Mouse (Mus musculus) heart, embryonic 14.5 days (tissue): ENCODE results near the gene Mrm3. TPM values are rescaled to one million over a fixed set of nuclear protein-coding genes. Genes with fewer than 3 reads are reported as not detected.
"Not testable (repeated sequence)": the region's sequence is repeated elsewhere in the genome, so short reads cannot be mapped to it uniquely, and the experiment has no call there.

Source experiments
- ATAC-seq: fragments of 200-750 bp; cut with Nextera tagmentation; 2 replicates; pipeline ENCODE4 v1.8.0; 2017; ENCODE audit warnings: low read depth, moderate TSS enrichment; ENCODE audit not compliant: insufficient number of reproducible peaks, insufficient read depth, low FRiP score
- H3K27ac ChIP-seq, 2 experiments: fragments of 200-500 bp in 1 of 2; fragments of 300-500 bp in 1 of 2; sonication (generic) in 1 of 2; replicated peaks in 1 of 2; 2 replicates each; pipeline ENCODE4 v1.5.1; 2012 to 2014; ENCODE audit warnings: low read depth in 2 of 2, low read length in 2 of 2, control low read depth in 1 of 2, mild to moderate bottlenecking in 1 of 2, mixed read lengths in 1 of 2; ENCODE audit not compliant: control insufficient read depth in 1 of 2, insufficient read depth in 1 of 2
- H3K27me3 ChIP-seq: fragments of 300-500 bp; sonication (generic); 2 replicates; pipeline ENCODE4 v1.6.1; 2014; ENCODE audit warnings: mild to moderate bottlenecking, low read length, control low read depth; ENCODE audit not compliant: control insufficient read depth, insufficient read depth
- H3K36me3 ChIP-seq: fragments of 300-500 bp; sonication (generic); 2 replicates; pipeline ENCODE4 v1.6.1; 2014; ENCODE audit warnings: mild to moderate bottlenecking, control low read depth, low read length, mixed read lengths; ENCODE audit not compliant: control insufficient read depth, insufficient read depth
- H3K4me1 ChIP-seq, 2 experiments: fragments of 200-500 bp in 1 of 2; fragments of 300-500 bp in 1 of 2; sonication (generic) in 1 of 2; 2 replicates each; pipeline ENCODE4 v1.6.1; 2012 to 2014; ENCODE audit warnings: low read length in 2 of 2, control low read depth in 1 of 2, mixed read lengths in 1 of 2; ENCODE audit not compliant: control insufficient read depth in 2 of 2, insufficient read depth in 2 of 2
- H3K4me2 ChIP-seq: fragments of 300-500 bp; sonication (generic); 2 replicates; pipeline ENCODE4 v1.6.1; 2014; ENCODE audit warnings: mild to moderate bottlenecking, low read length
- H3K4me3 ChIP-seq, 2 experiments: fragments of 200-500 bp in 1 of 2; fragments of 300-500 bp in 1 of 2; sonication (generic) in 1 of 2; 2 replicates each; pipeline ENCODE4 v1.5.1; 2012 to 2014; ENCODE audit warnings: low read length in 2 of 2, mild to moderate bottlenecking in 2 of 2, control low read depth in 1 of 2, low read depth in 1 of 2, moderate library complexity in 1 of 2; ENCODE audit not compliant: control insufficient read depth in 1 of 2, insufficient read depth in 1 of 2
- H3K9ac ChIP-seq: fragments of 300-500 bp; sonication (generic); 2 replicates; pipeline ENCODE4 v1.6.1; 2014; ENCODE audit warnings: mild to moderate bottlenecking, low read length
- H3K9me3 ChIP-seq: fragments of 300-500 bp; sonication (generic); 2 replicates; pipeline ENCODE4 v1.6.1; 2016; ENCODE audit warnings: low read length, control low read depth; ENCODE audit not compliant: control insufficient read depth
- WGBS: fragments of 180-500 bp; shearing (Covaris S2); extraction: QIAGEN DNeasy Blood & Tissue Kit; methylation state at CpG from one replicate; pipeline ENCODE4 v1.1.7; 2014; 5-methylcytosine and 5-hydroxymethylcytosine counted together
- polyA plus RNA-seq: library from polyadenylated mRNA; unstranded; fragments of >200 nt; fragmentation: Nextera tagmentation; extraction: Ambion mirVana; gene quantifications from 2 replicates; pipeline ENCODE4 v1.2.1, GENCODE M21; 2014

Gene Mrm3
- polyA plus RNA-seq, 1 experiment from 2014 or later: 21.8 TPM

DNA sequence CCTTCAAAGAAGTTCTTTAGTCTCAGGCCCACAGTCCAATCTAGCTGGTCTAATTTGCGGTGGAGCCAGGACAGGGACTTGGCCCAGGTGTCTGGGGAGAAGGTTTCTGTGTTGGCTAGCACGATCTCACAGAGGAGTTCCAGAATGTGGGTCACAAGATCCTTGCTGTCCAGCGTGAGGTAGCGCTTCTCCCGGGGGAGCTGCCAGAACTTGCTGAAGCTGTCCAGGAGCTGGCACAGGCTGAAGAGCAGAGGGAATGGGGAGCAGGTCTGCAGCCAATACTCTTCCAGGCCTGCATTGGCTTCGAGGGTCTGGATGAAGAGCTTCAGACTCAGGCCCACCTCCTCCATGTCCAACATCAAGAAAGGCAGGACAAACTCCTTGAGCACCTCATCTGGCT, 31.9 kb upstream of the Mrm3 start:
- H3K27ac ChIP-seq, H3K4me1 ChIP-seq, ATAC-seq, H3K9me3 ChIP-seq, H3K9ac ChIP-seq, H3K27me3 ChIP-seq, H3K4me3 ChIP-seq, H3K4me2 ChIP-seq: not testable (repeated sequence)
- peaks cover 65% of the 10 kb centered on the region for H3K36me3 ChIP-seq
- 82% methylated on average over 3 of the region's 6 CpGs for WGBS

DNA sequence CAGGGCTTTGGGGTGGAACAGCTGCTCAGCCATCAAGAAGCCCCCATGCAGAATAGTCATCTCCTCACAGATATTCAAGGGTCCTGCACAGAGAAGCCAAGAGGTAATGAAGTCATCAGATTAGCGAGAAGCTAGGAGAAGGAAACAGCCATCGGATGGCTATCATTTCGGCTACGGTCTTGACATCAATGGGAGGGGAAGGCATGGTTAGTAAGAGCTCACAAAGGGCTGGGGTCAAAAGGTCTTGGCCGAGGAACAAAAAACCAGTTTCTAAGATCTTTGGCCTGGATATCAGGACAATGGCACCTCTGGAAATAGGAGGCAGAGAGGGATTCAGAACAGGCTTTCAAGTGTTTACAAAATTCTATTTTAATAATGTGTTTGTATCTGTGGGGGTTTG, 29.7 kb upstream of the Mrm3 start:
- no peak for ATAC-seq
- no peak overlapping the region for H3K27ac ChIP-seq
- H3K27me3 ChIP-seq: no peaks in the 10 kb centered on the region
- no peaks in the 10 kb centered on the region for H3K9me3 ChIP-seq
- H3K36me3 ChIP-seq: peaks cover 44% of the 10 kb centered on the region
- H3K4me2 ChIP-seq: no peak overlapping the region
- 87% methylated on average over 5 of the region's 5 CpGs for WGBS
- no peak overlapping the region for H3K9ac ChIP-seq
- no peak overlapping the region for H3K4me3 ChIP-seq
- peaks cover 2 to 7% of the 10 kb centered on the region in 2 experiments; a peak in 2 of 4 replicates for H3K4me1 ChIP-seq

DNA sequence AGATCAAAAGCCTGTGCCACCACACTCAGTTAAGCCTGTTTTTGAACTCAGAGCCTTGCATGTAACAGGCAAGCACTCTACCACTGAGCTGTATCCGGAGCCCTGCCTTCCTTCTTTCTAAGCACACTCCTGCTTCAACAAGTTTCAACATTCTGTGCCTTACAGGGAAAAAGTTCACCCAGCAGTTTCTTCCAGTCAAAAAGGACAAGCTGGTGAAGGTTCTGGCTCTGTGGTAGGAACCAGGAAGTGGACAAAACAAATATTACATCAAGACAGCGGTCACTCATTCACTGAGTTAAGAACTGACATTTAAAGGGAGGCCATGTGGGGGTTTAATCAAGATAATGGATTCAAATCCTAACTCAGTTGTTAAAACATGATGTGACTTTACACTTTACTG, 28.5 kb upstream of the Mrm3 start:
- no peak overlapping the region for H3K4me3 ChIP-seq
- H3K36me3 ChIP-seq: peaks cover 39% of the 10 kb centered on the region
- H3K9ac ChIP-seq: no peak overlapping the region
- no peak for ATAC-seq
- H3K4me1 ChIP-seq: peaks cover 2 to 7% of the 10 kb centered on the region in 2 experiments; a peak in 2 of 4 replicates
- WGBS: 93% methylated on average over 2 of the region's 2 CpGs
- H3K27me3 ChIP-seq: no peaks in the 10 kb centered on the region
- no peaks in the 10 kb centered on the region for H3K9me3 ChIP-seq
- H3K27ac ChIP-seq: no peak overlapping the region
- H3K4me2 ChIP-seq: no peak overlapping the region

DNA sequence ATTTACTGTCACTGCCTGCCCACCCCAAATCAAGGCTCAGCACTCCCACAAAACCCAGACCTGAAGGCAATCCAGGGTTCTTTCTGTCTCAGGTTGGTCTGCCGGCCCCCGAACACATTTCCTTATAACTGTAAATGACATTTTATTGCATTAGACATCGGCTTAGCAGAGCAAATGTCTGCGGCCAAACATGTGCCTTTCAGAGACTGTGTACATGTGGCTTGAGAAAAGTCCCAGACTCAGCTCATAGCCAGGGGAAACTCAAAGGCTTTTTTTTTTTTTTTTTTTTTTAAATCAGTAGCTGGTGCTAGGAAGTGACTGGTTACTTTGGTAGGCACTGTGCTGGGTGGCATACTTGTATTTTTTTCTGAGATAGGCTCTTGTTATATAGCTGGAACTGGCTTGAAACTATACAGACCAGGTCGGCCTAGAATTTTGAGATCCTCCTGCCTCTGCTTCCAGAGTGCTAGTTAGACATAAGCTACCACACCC, 27.4 kb upstream of the Mrm3 start:
- H3K36me3 ChIP-seq: peaks cover 42% of the 10 kb centered on the region
- no peaks in the 10 kb centered on the region for H3K9me3 ChIP-seq
- H3K27me3 ChIP-seq: no peaks in the 10 kb centered on the region
- ATAC-seq: no peak
- H3K4me3 ChIP-seq: peak overlapping the region in 1 of 2 experiments; percentile 92; a peak in 1 of 4 replicates
- H3K4me1 ChIP-seq: peaks cover 2 to 7% of the 10 kb centered on the region in 2 experiments; a peak in 2 of 4 replicates
- H3K4me2 ChIP-seq: peak overlapping the region; percentile 83
- WGBS: 94% methylated on average over 5 of the region's 5 CpGs
- H3K9ac ChIP-seq: peak overlapping the region; percentile 95
- no peak overlapping the region for H3K27ac ChIP-seq

DNA sequence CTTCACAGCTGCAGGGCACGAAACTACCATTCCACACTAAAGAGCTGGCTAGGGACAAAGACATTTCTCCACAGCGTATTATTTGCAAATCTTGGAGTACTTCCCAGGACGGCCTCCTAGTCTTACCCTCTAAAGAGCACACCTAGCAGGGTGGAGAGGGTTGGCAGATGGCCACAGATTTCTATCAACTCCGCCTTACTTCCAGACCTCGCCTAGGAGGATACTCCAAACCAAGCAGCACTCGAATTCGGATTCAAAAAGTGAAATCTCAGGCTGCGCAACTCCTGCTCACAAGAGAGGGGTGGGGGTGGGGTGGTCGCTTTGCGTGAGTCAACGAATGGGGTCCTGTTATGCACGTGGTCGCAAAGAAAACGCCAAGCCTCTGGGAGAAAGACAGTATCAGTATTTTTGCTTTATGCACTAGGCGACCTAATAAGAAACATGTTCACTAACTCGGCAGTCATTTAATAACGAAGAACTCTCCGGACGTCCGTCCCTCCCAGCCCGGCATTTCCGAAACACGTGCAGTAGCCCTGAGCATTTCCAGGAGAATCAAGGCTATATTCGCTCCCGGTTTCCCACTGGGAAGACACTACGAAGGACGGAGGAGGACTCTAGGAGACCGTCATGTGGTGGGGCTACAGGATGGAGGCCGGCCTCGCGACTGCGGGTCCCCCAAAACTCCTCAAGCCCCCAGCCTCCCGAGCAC, 26.7 kb upstream of the Mrm3 start:
- H3K9ac ChIP-seq: peak overlapping the region; percentile 95
- peak overlapping the region; percentile 72 to 92 for H3K4me3 ChIP-seq
- WGBS: 2% methylated on average over 33 of the region's 33 CpGs
- H3K36me3 ChIP-seq: peaks cover 47% of the 10 kb centered on the region
- H3K4me2 ChIP-seq: peak overlapping the region; percentile 83
- ATAC-seq: peak; percentile 59; the same call in 1 of the 2 replicates
- H3K4me1 ChIP-seq: peaks cover 2 to 7% of the 10 kb centered on the region in 2 experiments; a peak in 2 of 4 replicates
- no peaks in the 10 kb centered on the region for H3K27me3 ChIP-seq
- H3K27ac ChIP-seq: peak overlapping the region; percentile 60 to 92
- no peaks in the 10 kb centered on the region for H3K9me3 ChIP-seq

DNA sequence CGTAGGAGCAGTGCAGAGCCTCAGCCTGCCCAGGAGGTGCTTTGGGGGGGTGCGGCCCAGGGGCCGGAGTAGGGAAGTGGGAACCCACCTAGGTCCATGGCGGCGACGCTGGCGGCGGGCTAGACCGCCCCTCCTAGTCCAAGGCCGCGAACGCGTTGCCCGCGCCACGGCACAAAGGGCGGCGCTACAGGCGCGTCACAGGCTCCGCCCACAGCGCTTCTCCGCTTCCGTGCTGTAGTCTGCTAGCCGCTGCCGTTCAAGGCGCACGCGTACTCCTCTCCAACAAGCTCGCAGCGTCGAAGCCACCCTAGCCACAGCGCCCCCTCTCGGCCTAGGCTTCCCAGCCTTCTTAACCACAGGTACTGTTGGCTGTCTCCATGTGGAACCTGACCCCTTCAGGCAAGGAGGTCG, 26.1 kb upstream of the Mrm3 start, which contains the start of the genes Dbil5 and Gemin4:
Gene Dbil5, plus strand, starts transcription at position 219 of the 411 bp plus-strand sequence.
Gene Gemin4, minus strand, starts transcription at position 275 of the 411 bp plus-strand sequence.
- WGBS: under 1% methylated on average over 35 of the region's 35 CpGs
- H3K9me3 ChIP-seq: no peaks in the 10 kb centered on the region
- H3K4me1 ChIP-seq: peaks cover 2 to 7% of the 10 kb centered on the region in 2 experiments; a peak in 2 of 4 replicates
- H3K27me3 ChIP-seq: no peaks in the 10 kb centered on the region
- H3K9ac ChIP-seq: peak within 1 kb of the TSS; percentile 95
- peaks cover 44% of the 10 kb centered on the region for H3K36me3 ChIP-seq
- ATAC-seq: peak; percentile 95
- peak within 1 kb of the TSS; percentile 60 to 92 for H3K27ac ChIP-seq
- peak within 1 kb of the TSS; percentile 83 for H3K4me2 ChIP-seq
- peak within 1 kb of the TSS; percentile 72 to 92 for H3K4me3 ChIP-seq

DNA sequence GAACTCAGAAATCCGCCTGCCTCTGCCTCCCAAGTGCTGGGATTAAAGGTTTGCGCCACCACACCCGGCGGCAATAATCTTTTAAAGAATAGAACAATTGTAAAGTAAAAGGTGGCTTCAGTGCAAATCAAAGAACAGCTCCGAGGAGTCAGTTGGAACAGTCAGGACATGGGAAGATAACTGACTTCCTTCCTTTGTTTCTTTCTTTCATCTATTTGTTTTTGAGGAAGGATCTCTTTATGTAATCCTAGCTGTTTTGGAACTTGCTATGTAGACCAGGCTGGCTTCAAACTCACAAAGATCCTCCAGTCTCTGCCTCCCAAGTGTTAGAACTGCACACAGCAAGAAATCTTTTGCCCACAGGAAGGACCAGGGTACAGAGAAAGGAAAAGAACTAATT, 18.9 kb upstream of the Mrm3 start:
- H3K9ac ChIP-seq: no peak overlapping the region
- WGBS: 87% methylated on average over 5 of the region's 5 CpGs
- ATAC-seq: no peak
- no peak overlapping the region for H3K4me3 ChIP-seq
- no peaks in the 10 kb centered on the region for H3K9me3 ChIP-seq
- no peaks in the 10 kb centered on the region for H3K27me3 ChIP-seq
- H3K36me3 ChIP-seq: peaks cover 54% of the 10 kb centered on the region
- H3K4me2 ChIP-seq: no peak overlapping the region
- no peak overlapping the region for H3K27ac ChIP-seq
- H3K4me1 ChIP-seq: no peaks in the 10 kb centered on the region
